Mouse (Mus musculus): ENCODE results near the gene B4galt5. TPM values are rescaled to one million over a fixed set of nuclear protein-coding genes. Genes with fewer than 3 reads are reported as not detected.

Gene B4galt5
- total and polyA plus RNA-seq, 3 experiments = 12.5 to 17.6 (median 13.5) TPM

- no peak overlapping the region for H3K4me2 ChIP-seq (ENCODE audit: insufficient read depth, low read depth, poor library complexity, severe bottlenecking)
- in situ Hi-C loops (cut with MboI; ENCODE audit: low pct_ligation_motif_present, low pct_unique_long_range_greater_than_20kb, low sequenced_read_pairs) = loop anchor here (5.0 to 25.0 kb wide), 2 partner anchors 55 to 135 kb away; partner anchors contain the start of gene Slc9a8
- no peaks in the 10 kb centered on the region for H3K9me3 ChIP-seq (replicated peaks; ENCODE audit: low read length)
- H3K4me1 ChIP-seq (ENCODE audit: control insufficient read depth in 1 of 2, insufficient read depth in 2 of 2) = peaks cover 5 to 16% of the 10 kb centered on the region in 2 experiments; a peak in 3 of 4 replicates
- no peaks in the 10 kb centered on the region for H3K36me3 ChIP-seq (replicated peaks in 1 of 2; ENCODE audit: control insufficient read depth in 1 of 2, insufficient read depth in 1 of 2, low read length in 1 of 2)
- H3K27me3 ChIP-seq (replicated peaks) = peaks cover 11% of the 10 kb centered on the region
- H3K9ac ChIP-seq (ENCODE audit: insufficient read depth, low read depth) = no peak overlapping the region
- no peak for DNase-seq (ENCODE audit: extremely low read depth)
- no peak overlapping the region for H3K27ac ChIP-seq (ENCODE audit: insufficient read depth, low read depth)
- TF ChIP-seq ELF1 (IDR thresholded peaks at IDR 0.05; ENCODE audit: low read depth, low read length) (no peak), IRF4 (IDR thresholded peaks at IDR 0.05; ENCODE audit: low read depth, low read length) (no peak), USF1 (IDR thresholded peaks at IDR 0.05; ENCODE audit: low read depth, low read length) (no peak), NRF1 (IDR thresholded peaks at IDR 0.05; ENCODE audit: low read depth, low read length) (no peak), POLR2A (IDR thresholded peaks at IDR 0.05; ENCODE audit: low read depth, low read length) (no peak), BHLHE40 (IDR thresholded peaks at IDR 0.05; ENCODE audit: low read depth, low read length) (no peak), CTCF (conservative IDR thresholded peaks at IDR 0.05 in 1 of 2, IDR thresholded peaks at IDR 0.05 in 1 of 2; ENCODE audit: low read depth in 2 of 2, low read length in 2 of 2) (no peak), ZC3H11A (IDR thresholded peaks at IDR 0.05; ENCODE audit: low read depth, low read length) (no peak), GABPA (IDR thresholded peaks at IDR 0.05; ENCODE audit: insufficient replicate concordance, low read depth, low read length) (no peak), UBTF (IDR thresholded peaks at IDR 0.05; ENCODE audit: low read depth, low read length) (no peak), MAZ (IDR thresholded peaks at IDR 0.05; ENCODE audit: low read depth, low read length) (no peak), JUN (IDR thresholded peaks at IDR 0.05; ENCODE audit: insufficient read depth, low read depth, low read length) (no peak), EP300 (IDR thresholded peaks at IDR 0.05; ENCODE audit: low read length) (no peak), CHD1 (IDR thresholded peaks at IDR 0.05; ENCODE audit: low read depth, low read length) (no peak), PAX5 (IDR thresholded peaks at IDR 0.05; ENCODE audit: low read length) (no peak), ZNF384 (IDR thresholded peaks at IDR 0.05; ENCODE audit: low read depth, low read length) (no peak)
- H3K4me3 ChIP-seq (replicated peaks in 1 of 3; ENCODE audit: low read depth in 2 of 3, low read length in 2 of 3, poor library complexity in 1 of 3) = no peak overlapping the region
- dilution Hi-C loops (cut with MboI; ENCODE audit: extremely low pct_ligation_motif_present, extremely low pct_unique_long_range_greater_than_20kb, low sequenced_read_pairs) = no loop called here
- H3K79me2 ChIP-seq (replicated peaks; ENCODE audit: control insufficient read depth, extremely low read depth, insufficient read depth, poor library complexity, severe bottlenecking) = no peaks in the 10 kb centered on the region
Observed at GRCm38 (mm10) chr2:167277026-167277425, 72.0 kb downstream of the B4galt5 start.

GRCm38 (mm10) chr2:167275856-167276255 lies 73.1 kb downstream of the B4galt5 start:
- dilution Hi-C loops (cut with MboI; ENCODE audit: extremely low pct_ligation_motif_present, extremely low pct_unique_long_range_greater_than_20kb, low sequenced_read_pairs) (no loop called here), in situ Hi-C loops (cut with MboI; ENCODE audit: low pct_ligation_motif_present, low pct_unique_long_range_greater_than_20kb, low sequenced_read_pairs) (loop anchor here (5.0 to 25.0 kb wide), 2 partner anchors 54 to 136 kb away; partner anchors contain the start of gene Slc9a8)
- no peaks in the 10 kb centered on the region for H3K9me3 ChIP-seq (replicated peaks; ENCODE audit: low read length)
- no peak overlapping the region for H3K9ac ChIP-seq (ENCODE audit: insufficient read depth, low read depth)
- TF ChIP-seq MXI1 (IDR thresholded peaks at IDR 0.05; ENCODE audit: low read depth, low read length) (no peak), HCFC1 (IDR thresholded peaks at IDR 0.05; ENCODE audit: low read depth, low read length) (no peak), BHLHE40 (IDR thresholded peaks at IDR 0.05; ENCODE audit: low read depth, low read length) (no peak), SIN3A (IDR thresholded peaks at IDR 0.05; ENCODE audit: low read length) (no peak), RAD21 (IDR thresholded peaks at IDR 0.05; ENCODE audit: low read depth, low read length) (no peak), ZMIZ1 (IDR thresholded peaks at IDR 0.05; ENCODE audit: low read depth, low read length) (no peak), IRF4 (IDR thresholded peaks at IDR 0.05; ENCODE audit: low read depth, low read length) (no peak), JUND (conservative IDR thresholded peaks at IDR 0.05; ENCODE audit: low read depth, low read length) (no peak), ZKSCAN1 (IDR thresholded peaks at IDR 0.05; ENCODE audit: borderline replicate concordance, low read depth, low read length) (no peak), POLR2AphosphoS2 (IDR thresholded peaks at IDR 0.05; ENCODE audit: low read depth, low read length) (no peak)
- peaks cover 11% of the 10 kb centered on the region for H3K27me3 ChIP-seq (replicated peaks)
- no peak overlapping the region for H3K4me3 ChIP-seq (replicated peaks in 1 of 3; ENCODE audit: low read depth in 2 of 3, low read length in 2 of 3, poor library complexity in 1 of 3)
- H3K36me3 ChIP-seq (replicated peaks in 1 of 2; ENCODE audit: control insufficient read depth in 1 of 2, insufficient read depth in 1 of 2, low read length in 1 of 2) = no peaks in the 10 kb centered on the region
- H3K79me2 ChIP-seq (replicated peaks; ENCODE audit: control insufficient read depth, extremely low read depth, insufficient read depth, poor library complexity, severe bottlenecking) = no peaks in the 10 kb centered on the region
- H3K27ac ChIP-seq (ENCODE audit: insufficient read depth, low read depth) = no peak overlapping the region
- peaks cover 5 to 23% of the 10 kb centered on the region in 2 experiments; a peak in 3 of 4 replicates for H3K4me1 ChIP-seq (ENCODE audit: control insufficient read depth in 1 of 2, insufficient read depth in 2 of 2)
- no peak for DNase-seq (ENCODE audit: extremely low read depth)
- H3K4me2 ChIP-seq (ENCODE audit: insufficient read depth, low read depth, poor library complexity, severe bottlenecking) = no peak overlapping the region
